In genomic region chr10:19915301-19915700, GRCm38 (mm10) we compare ENCODE assay signal across 8 mouse cellular contexts. TPM values are rescaled to one million over a fixed set of nuclear protein-coding genes. Genes with fewer than 3 reads are reported as not detected.
DNase-seq lines count a peak whose midpoint lies in the region; ATAC-seq lines count a peak whose summit lies in the region.

No protein-coding gene starts in this region.

- no peak for DNase-seq in forebrain, embryonic 11.5 days (ENCODE audit: low spot score)
- DNase-seq in R1 (ENCODE audit: low read depth, low spot score) = peak; percentile 85
- peak; percentile 54 for DNase-seq in embryo, embryonic 10.5 days (ENCODE audit: low spot score)
- DNase-seq in left cerebral cortex, adult 9 months (ENCODE audit: low spot score in 2 of 2) = peak; percentile 48 to 71
- DNase-seq in telencephalon, adult 2 months (ENCODE audit: low read depth, low spot score) = peak; percentile 72

- ATAC-seq in forebrain, embryonic 15.5 days (replicated peaks) = peak; percentile 72
- no peak for ATAC-seq in forebrain, embryonic 11.5 days (replicated peaks; ENCODE audit: low FRiP score)
- peak; percentile 92 for ATAC-seq in hindbrain, embryonic 16.5 days
- peak; percentile 53; the same call in 1 of the 2 replicates for ATAC-seq in midbrain, embryonic 13.5 days

- no peaks in the 10 kb centered on the region for H3K36me3 ChIP-seq in forebrain, embryonic 15.5 days
- no peaks in the 10 kb centered on the region for H3K36me3 ChIP-seq in forebrain, embryonic 11.5 days (ENCODE audit: control insufficient read depth, insufficient read depth, low read length)
- no peaks in the 10 kb centered on the region for H3K36me3 ChIP-seq in hindbrain, embryonic 16.5 days (ENCODE audit: control insufficient read depth, insufficient read depth, low read length)
- H3K36me3 ChIP-seq in midbrain, embryonic 13.5 days = no peaks in the 10 kb centered on the region

- no peaks in the 10 kb centered on the region for H3K4me1 ChIP-seq in forebrain, embryonic 15.5 days
- H3K4me1 ChIP-seq in forebrain, embryonic 11.5 days (replicated peaks; ENCODE audit: control insufficient read depth, insufficient read depth, low read length) = no peaks in the 10 kb centered on the region
- H3K4me1 ChIP-seq in hindbrain, embryonic 16.5 days (ENCODE audit: control insufficient read depth, insufficient read depth, low read depth, low read length) = no peaks in the 10 kb centered on the region
- no peaks in the 10 kb centered on the region for H3K4me1 ChIP-seq in midbrain, embryonic 13.5 days (replicated peaks)

- H3K4me2 ChIP-seq in forebrain, embryonic 15.5 days (replicated peaks) = no peak overlapping the region
- no peak overlapping the region for H3K4me2 ChIP-seq in forebrain, embryonic 11.5 days (ENCODE audit: low read depth, low read length, severe bottlenecking)
- H3K4me2 ChIP-seq in hindbrain, embryonic 16.5 days (ENCODE audit: low read length) = no peak overlapping the region
- no peak overlapping the region for H3K4me2 ChIP-seq in midbrain, embryonic 13.5 days (replicated peaks)

- no peak overlapping the region for H3K27ac ChIP-seq in forebrain, embryonic 15.5 days (replicated peaks)
- H3K27ac ChIP-seq in forebrain, embryonic 11.5 days (ENCODE audit: low read depth, low read length) = no peak overlapping the region
- H3K27ac ChIP-seq in hindbrain, embryonic 16.5 days (ENCODE audit: low read depth, low read length) = no peak overlapping the region
- no peak overlapping the region for H3K27ac ChIP-seq in midbrain, embryonic 13.5 days

- no peak overlapping the region for H3K4me3 ChIP-seq in forebrain, embryonic 15.5 days
- H3K4me3 ChIP-seq in forebrain, embryonic 11.5 days (ENCODE audit: low read depth, low read length) = no peak overlapping the region
- no peak overlapping the region for H3K4me3 ChIP-seq in hindbrain, embryonic 16.5 days (ENCODE audit: low read length)
- H3K4me3 ChIP-seq in midbrain, embryonic 13.5 days (replicated peaks) = no peak overlapping the region

- H3K27me3 ChIP-seq in forebrain, embryonic 15.5 days = no peaks in the 10 kb centered on the region
- H3K27me3 ChIP-seq in forebrain, embryonic 11.5 days (ENCODE audit: control insufficient read depth, insufficient read depth, low read length) = no peaks in the 10 kb centered on the region
- no peaks in the 10 kb centered on the region for H3K27me3 ChIP-seq in hindbrain, embryonic 16.5 days (replicated peaks; ENCODE audit: control insufficient read depth, insufficient read depth, low read length)
- H3K27me3 ChIP-seq in midbrain, embryonic 13.5 days = no peaks in the 10 kb centered on the region

- H3K9ac ChIP-seq in forebrain, embryonic 15.5 days (replicated peaks) = no peak overlapping the region
- no peak overlapping the region for H3K9ac ChIP-seq in forebrain, embryonic 11.5 days (ENCODE audit: low read length)
- H3K9ac ChIP-seq in hindbrain, embryonic 16.5 days (ENCODE audit: low read depth, low read length) = no peak overlapping the region
- no peak overlapping the region for H3K9ac ChIP-seq in midbrain, embryonic 13.5 days (replicated peaks)

- no peaks in the 10 kb centered on the region for H3K9me3 ChIP-seq in forebrain, embryonic 15.5 days
- H3K9me3 ChIP-seq in forebrain, embryonic 11.5 days (ENCODE audit: control insufficient read depth, low read length) = no peaks in the 10 kb centered on the region
- no peaks in the 10 kb centered on the region for H3K9me3 ChIP-seq in hindbrain, embryonic 16.5 days (ENCODE audit: control insufficient read depth, low read length)
- H3K9me3 ChIP-seq in midbrain, embryonic 13.5 days = no peaks in the 10 kb centered on the region

- WGBS in forebrain, embryonic 15.5 days = 38% methylated on average over 1 of the region's 1 CpGs
- WGBS in forebrain, embryonic 11.5 days = 56% methylated on average over 1 of the region's 1 CpGs
- 55% methylated on average over 1 of the region's 1 CpGs for WGBS in hindbrain, embryonic 16.5 days
- 51% methylated on average over 1 of the region's 1 CpGs for WGBS in midbrain, embryonic 13.5 days

RNA-seq across cellular contexts. Expression of gene Pex7, which starts 7.8 kb away (rescaled TPM):
- 26.4 and 27.7 TPM in 2 replicates for polyA plus RNA-seq in forebrain, embryonic 15.5 days (2015; fragmentation: Nextera tagmentation; extraction: Ambion mirVana)
- 27.2 and 28.0 TPM in 2 replicates for polyA plus RNA-seq in forebrain, embryonic 11.5 days (2014; fragmentation: Nextera tagmentation; extraction: Ambion mirVana)
- 34.4 and 35.9 TPM in 2 replicates for polyA plus RNA-seq in hindbrain, embryonic 16.5 days (2015; fragmentation: Nextera tagmentation; extraction: Ambion mirVana)
- 24.8 and 26.4 TPM in 2 replicates for polyA plus RNA-seq in midbrain, embryonic 13.5 days (2015; fragmentation: Nextera tagmentation; extraction: Ambion mirVana)

RNA-seq across cellular contexts. Expression of gene Map3k5, which starts 19.0 kb away (rescaled TPM):
- polyA plus RNA-seq in forebrain, embryonic 15.5 days (2015; fragmentation: Nextera tagmentation; extraction: Ambion mirVana) = 0.75 and 0.88 TPM in 2 replicates
- polyA plus RNA-seq in forebrain, embryonic 11.5 days (2014; fragmentation: Nextera tagmentation; extraction: Ambion mirVana) = 0.49 and 0.80 TPM in 2 replicates
- 1.0 and 1.2 TPM in 2 replicates for polyA plus RNA-seq in hindbrain, embryonic 16.5 days (2015; fragmentation: Nextera tagmentation; extraction: Ambion mirVana)
- polyA plus RNA-seq in midbrain, embryonic 13.5 days (2015; fragmentation: Nextera tagmentation; extraction: Ambion mirVana) = 0.50 and 0.68 TPM in 2 replicates
